Mouse (Mus musculus): ENCODE data around the gene Nsfl1c.

- no peak for TF ChIP-seq CTCF (IDR thresholded peaks at IDR 0.05; ENCODE audit: low read depth, low read length)
- TF ChIP-seq POLR2A (IDR thresholded peaks at IDR 0.05; ENCODE audit: borderline replicate concordance, low read depth, low read length): no peak
These were observed 50.7 kb downstream of the Nsfl1c start for GRCm38 (mm10) chr2:151544673-151545072.

Measured in bone marrow macrophage, adult 2 months (primary cell).